Mouse (Mus musculus): Measurements from ENCODE around the gene Gpr3.

The Gpr3 gene

GRCm38 (mm10) chr4:133211751-133212561 lies at the start of gene Gpr3, which contains the start of gene Cd164l2:
TSS of gene Gpr3 (minus strand) at chr4:133212536.
TSS of gene Cd164l2 (plus strand) at chr4:133212131.
- no peak for DNase-seq (ENCODE audit: low spot score in 2 of 2)

- DNase-seq (ENCODE audit: low spot score in 2 of 2), result no peak
Measured at GRCm38 (mm10) chr4:133261641-133262374, 49.5 kb upstream of the Gpr3 start.

GRCm38 (mm10) chr4:133257798-133258408 lies 45.6 kb upstream of the Gpr3 start:
- DNase-seq (ENCODE audit: low spot score in 2 of 2), result no peak

GRCm38 (mm10) chr4:133257230-133257629 lies 44.9 kb upstream of the Gpr3 start:
- DNase-seq (ENCODE audit: low spot score in 2 of 2), result no peak

- DNase-seq (ENCODE audit: low spot score in 2 of 2), result no peak
Measured at GRCm38 (mm10) chr4:133256820-133257219, 44.5 kb upstream of the Gpr3 start.

GRCm38 (mm10) chr4:133255392-133255791 lies 43.1 kb upstream of the Gpr3 start:
- DNase-seq (ENCODE audit: low spot score in 2 of 2), result no peak

GRCm38 (mm10) chr4:133253412-133253811 lies 41.1 kb upstream of the Gpr3 start:
- DNase-seq (ENCODE audit: low spot score in 2 of 2), result no peak

- no peak for DNase-seq (ENCODE audit: low spot score in 2 of 2)
Measured at GRCm38 (mm10) chr4:133252089-133252488, 39.8 kb upstream of the Gpr3 start.

GRCm38 (mm10) chr4:133251214-133251613 lies 38.9 kb upstream of the Gpr3 start:
- DNase-seq (ENCODE audit: low spot score in 2 of 2), result no peak

GRCm38 (mm10) chr4:133250609-133251008 lies 38.3 kb upstream of the Gpr3 start:
- peak; percentile 69 to 85 for DNase-seq (ENCODE audit: low spot score in 2 of 2)

- DNase-seq (ENCODE audit: low spot score in 2 of 2), result no peak
Measured at GRCm38 (mm10) chr4:133247806-133248449, 35.6 kb upstream of the Gpr3 start.

- no peak for DNase-seq (ENCODE audit: low spot score in 2 of 2)
Measured at GRCm38 (mm10) chr4:133247072-133247471, 34.7 kb upstream of the Gpr3 start.

GRCm38 (mm10) chr4:133244289-133244688 lies 32.0 kb upstream of the Gpr3 start:
- DNase-seq (ENCODE audit: low spot score in 2 of 2), result no peak

GRCm38 (mm10) chr4:133243538-133243937 lies 31.2 kb upstream of the Gpr3 start:
- no peak for DNase-seq (ENCODE audit: low spot score in 2 of 2)

GRCm38 (mm10) chr4:133242710-133243109 lies 30.4 kb upstream of the Gpr3 start:
- no peak for DNase-seq (ENCODE audit: low spot score in 2 of 2)

GRCm38 (mm10) chr4:133241910-133242309 lies 29.6 kb upstream of the Gpr3 start:
- DNase-seq (ENCODE audit: low spot score in 2 of 2), result no peak

- peak; percentile 84 to 87 for DNase-seq (ENCODE audit: low spot score in 2 of 2)
Measured at GRCm38 (mm10) chr4:133240934-133241908, 28.9 kb upstream of the Gpr3 start.

- peak in 1 of 2 experiments; percentile 28 for DNase-seq (ENCODE audit: low spot score in 2 of 2)
Measured at GRCm38 (mm10) chr4:133240490-133240921, 28.2 kb upstream of the Gpr3 start, which contains the start of gene Map3k6. TSS of gene Map3k6 (plus strand) at chr4:133240818.

GRCm38 (mm10) chr4:133237911-133238310 lies 25.6 kb upstream of the Gpr3 start:
- DNase-seq (ENCODE audit: low spot score in 2 of 2), result peak in 1 of 2 experiments; percentile 21

- DNase-seq (ENCODE audit: low spot score in 2 of 2), result no peak
Measured at GRCm38 (mm10) chr4:133235415-133235814, 23.1 kb upstream of the Gpr3 start.

- DNase-seq (ENCODE audit: low spot score in 2 of 2), result no peak
Measured at GRCm38 (mm10) chr4:133234771-133235170, 22.4 kb upstream of the Gpr3 start.

Measured in spleen, postnatal 14 days (tissue).